Mouse (Mus musculus): ENCODE measurements around the gene Trim3. TPM values are rescaled to one million over a fixed set of nuclear protein-coding genes. Genes with fewer than 3 reads are reported as not detected.
A peak's percentile ranks its signal among the peaks of the same experiment; 100 is the strongest.

Trim3 gene
- total and polyA plus RNA-seq, 3 experiments = 2.2 to 4.7 (median 3.5) TPM

- Histone ChIP-seq H3K79me2 (replicated peaks; ENCODE audit: control insufficient read depth, extremely low read depth, insufficient read depth, poor library complexity, severe bottlenecking) (peaks cover 6% of the 10 kb centered on the region; the same call in 1 of the 2 replicates), H3K9ac (ENCODE audit: insufficient read depth, low read depth) (no peak overlapping the region), H3K4me1 (ENCODE audit: control insufficient read depth in 1 of 2, insufficient read depth in 2 of 2) (peaks cover 6 to 26% of the 10 kb centered on the region in 2 experiments; a peak in 3 of 4 replicates), H3K4me2 (ENCODE audit: insufficient read depth, low read depth, poor library complexity, severe bottlenecking) (no peak overlapping the region), H3K27ac (ENCODE audit: insufficient read depth, low read depth) (no peak overlapping the region), H3K4me3 (replicated peaks in 1 of 3; ENCODE audit: low read depth in 2 of 3, low read length in 2 of 3, poor library complexity in 1 of 3) (no peak overlapping the region), H3K9me3 (replicated peaks; ENCODE audit: low read length) (no peaks in the 10 kb centered on the region), H3K27me3 (replicated peaks) (peaks cover 9% of the 10 kb centered on the region), H3K36me3 (replicated peaks in 1 of 2; ENCODE audit: control insufficient read depth in 1 of 2, insufficient read depth in 1 of 2, low read length in 1 of 2) (peaks cover 18 to 45% of the 10 kb centered on the region in 2 experiments)
- TF ChIP-seq IRF4 (IDR thresholded peaks at IDR 0.05; ENCODE audit: low read depth, low read length) = no peak
- TF ChIP-seq RAD21 (IDR thresholded peaks at IDR 0.05; ENCODE audit: low read depth, low read length) = no peak
- TF ChIP-seq TCF12 (IDR thresholded peaks at IDR 0.05; ENCODE audit: low read depth, low read length) = no peak
- TF ChIP-seq E2F4 (IDR thresholded peaks at IDR 0.05; ENCODE audit: insufficient replicate concordance, low read depth, low read length) = no peak
- TF ChIP-seq MAFK (IDR thresholded peaks at IDR 0.05; ENCODE audit: insufficient replicate concordance, low read length) = no peak
- no peak for TF ChIP-seq PAX5 (IDR thresholded peaks at IDR 0.05; ENCODE audit: low read length)
- no peak for TF ChIP-seq POLR2AphosphoS2 (IDR thresholded peaks at IDR 0.05; ENCODE audit: low read depth, low read length)
- no peak for TF ChIP-seq ZKSCAN1 (IDR thresholded peaks at IDR 0.05; ENCODE audit: borderline replicate concordance, low read depth, low read length)
- no peak for TF ChIP-seq ZC3H11A (IDR thresholded peaks at IDR 0.05; ENCODE audit: low read depth, low read length)
- no peak for TF ChIP-seq USF2 (conservative IDR thresholded peaks at IDR 0.05; ENCODE audit: low read depth, low read length)
- TF ChIP-seq GABPA (IDR thresholded peaks at IDR 0.05; ENCODE audit: insufficient replicate concordance, low read depth, low read length) = no peak
- TF ChIP-seq CHD1 (IDR thresholded peaks at IDR 0.05; ENCODE audit: low read depth, low read length) = no peak
- no peak for TF ChIP-seq SMC3 (IDR thresholded peaks at IDR 0.05; ENCODE audit: low read depth, low read length)
- dilution Hi-C loops (cut with MboI; ENCODE audit: extremely low pct_ligation_motif_present, extremely low pct_unique_long_range_greater_than_20kb, low sequenced_read_pairs) (no loop called here), in situ Hi-C loops (cut with MboI; ENCODE audit: low pct_ligation_motif_present, low pct_unique_long_range_greater_than_20kb, low sequenced_read_pairs) (no loop called here)
- no peak for DNase-seq (ENCODE audit: extremely low read depth)
Observed at GRCm38 (mm10) chr7:105634272-105634920, 1.0 kb upstream of the Trim3 start.

GRCm38 (mm10) chr7:105633801-105634135, 397 bp upstream of the Trim3 start:
- peaks cover 9% of the 10 kb centered on the region for H3K27me3 ChIP-seq (replicated peaks)
- in situ Hi-C loops (cut with MboI; ENCODE audit: low pct_ligation_motif_present, low pct_unique_long_range_greater_than_20kb, low sequenced_read_pairs) (no loop called here), dilution Hi-C loops (cut with MboI; ENCODE audit: extremely low pct_ligation_motif_present, extremely low pct_unique_long_range_greater_than_20kb, low sequenced_read_pairs) (no loop called here)
- 0 out of 2 replicates have a peak, but pooled peaks cover under 1% of the 10 kb centered on the region for H3K79me2 ChIP-seq (replicated peaks; ENCODE audit: control insufficient read depth, extremely low read depth, insufficient read depth, poor library complexity, severe bottlenecking)
- DNase-seq (ENCODE audit: extremely low read depth) = no peak
- H3K4me3 ChIP-seq (replicated peaks in 1 of 3; ENCODE audit: low read depth in 2 of 3, low read length in 2 of 3, poor library complexity in 1 of 3) = peak overlapping the region in 2 of 3 experiments; percentile 35 to 69
- H3K4me1 ChIP-seq (ENCODE audit: control insufficient read depth in 1 of 2, insufficient read depth in 2 of 2) = peaks cover 3 to 26% of the 10 kb centered on the region in 2 experiments; a peak in 3 of 4 replicates
- no peaks in the 10 kb centered on the region for H3K9me3 ChIP-seq (replicated peaks; ENCODE audit: low read length)
- H3K9ac ChIP-seq (ENCODE audit: insufficient read depth, low read depth) = no peak overlapping the region
- TF ChIP-seq MXI1 (IDR thresholded peaks at IDR 0.05; ENCODE audit: low read depth, low read length) (no peak), ELF1 (IDR thresholded peaks at IDR 0.05; ENCODE audit: low read depth, low read length) (no peak), SIN3A (IDR thresholded peaks at IDR 0.05; ENCODE audit: low read length) (no peak), ZNF384 (IDR thresholded peaks at IDR 0.05; ENCODE audit: low read depth, low read length) (no peak), TCF12 (IDR thresholded peaks at IDR 0.05; ENCODE audit: low read depth, low read length) (no peak), IRF4 (IDR thresholded peaks at IDR 0.05; ENCODE audit: low read depth, low read length) (no peak), MYC (IDR thresholded peaks at IDR 0.05; ENCODE audit: low read depth, low read length) (no peak), JUN (IDR thresholded peaks at IDR 0.05; ENCODE audit: insufficient read depth, low read depth, low read length) (no peak), USF2 (conservative IDR thresholded peaks at IDR 0.05; ENCODE audit: low read depth, low read length) (no peak), ZKSCAN1 (IDR thresholded peaks at IDR 0.05; ENCODE audit: borderline replicate concordance, low read depth, low read length) (no peak), JUND (conservative IDR thresholded peaks at IDR 0.05; ENCODE audit: low read depth, low read length) (no peak), ZC3H11A (IDR thresholded peaks at IDR 0.05; ENCODE audit: low read depth, low read length) (no peak), NELFE (IDR thresholded peaks at IDR 0.05; ENCODE audit: low read depth, low read length) (no peak), BHLHE40 (IDR thresholded peaks at IDR 0.05; ENCODE audit: low read depth, low read length) (no peak), USF1 (IDR thresholded peaks at IDR 0.05; ENCODE audit: low read depth, low read length) (no peak), ETS1 (conservative IDR thresholded peaks at IDR 0.05; ENCODE audit: low read depth, low read length) (no peak), CTCF (conservative IDR thresholded peaks at IDR 0.05 in 1 of 2, IDR thresholded peaks at IDR 0.05 in 1 of 2; ENCODE audit: low read depth in 2 of 2, low read length in 2 of 2) (no peak), PAX5 (IDR thresholded peaks at IDR 0.05; ENCODE audit: low read length) (no peak), NRF1 (IDR thresholded peaks at IDR 0.05; ENCODE audit: low read depth, low read length) (no peak)
- H3K4me2 ChIP-seq (ENCODE audit: insufficient read depth, low read depth, poor library complexity, severe bottlenecking) = peak overlapping the region; percentile 84; the same call in 1 of the 2 replicates
- H3K27ac ChIP-seq (ENCODE audit: insufficient read depth, low read depth) = no peak overlapping the region
- H3K36me3 ChIP-seq (replicated peaks in 1 of 2; ENCODE audit: control insufficient read depth in 1 of 2, insufficient read depth in 1 of 2, low read length in 1 of 2) = peaks cover 18 to 42% of the 10 kb centered on the region in 2 experiments
